Mouse (Mus musculus) MEL (cell line): ENCODE data around the gene Pitpnb.

Experiments
- CHD2 ChIP-seq: IDR thresholded peaks from 2 replicates; pipeline ENCODE4 v1.6.1; 2011; ENCODE audit warnings: low read length, improper control_type of control experiment
- CTCF ChIP-seq, 3 experiments: IDR thresholded peaks in 2 of 3; conservative IDR thresholded peaks in 1 of 3; 2 replicates each; pipeline ENCODE4 v1.5.1; 2011 to 2012; ENCODE audit warnings: low read length in 3 of 3, low read depth in 2 of 3, mild to moderate bottlenecking in 2 of 3, improper control_type of control experiment in 1 of 3, inconsistent platforms in 1 of 3, mixed read lengths in 1 of 3, moderate library complexity in 1 of 3; ENCODE audit not compliant: control insufficient read depth in 1 of 3, insufficient read depth in 1 of 3, poor library complexity in 1 of 3, severe bottlenecking in 1 of 3
- E2F4 ChIP-seq: IDR thresholded peaks from 2 replicates; pipeline ENCODE4 v1.6.1; 2011; ENCODE audit warnings: low read depth, low read length, improper control_type of control experiment, borderline replicate concordance
- EP300 ChIP-seq, 2 experiments: IDR thresholded peaks; 2 replicates each; pipeline ENCODE4 v1.6.1; 2011; ENCODE audit warnings: improper control_type of control experiment in 2 of 2, low read length in 2 of 2, low read depth in 1 of 2, mild to moderate bottlenecking in 1 of 2
- JUND ChIP-seq: IDR thresholded peaks from 2 replicates; pipeline ENCODE4 v1.6.1; 2011; ENCODE audit warnings: low read depth, mild to moderate bottlenecking, improper control_type of control experiment, low read length
- MAFK ChIP-seq: IDR thresholded peaks from 2 replicates; pipeline ENCODE4 v1.6.1; 2011; ENCODE audit warnings: low read depth, mild to moderate bottlenecking, low read length, improper control_type of control experiment, borderline replicate concordance
- MEF2A ChIP-seq: IDR thresholded peaks from 2 replicates; pipeline ENCODE4 v1.6.1; 2014; ENCODE audit warnings: low read depth, mild to moderate bottlenecking, inconsistent platforms, low read length, improper control_type of control experiment; ENCODE audit not compliant: poor library complexity, insufficient replicate concordance, severe bottlenecking; ENCODE audit errors: extremely low read depth
- NELFE ChIP-seq: IDR thresholded peaks from 2 replicates; pipeline ENCODE4 v1.6.1; 2011; ENCODE audit warnings: low read depth, low read length, improper control_type of control experiment
- POLR2A ChIP-seq, 2 experiments: IDR thresholded peaks; 2 replicates each; pipeline ENCODE4 v1.6.1; 2011 to 2012; ENCODE audit warnings: low read length in 2 of 2, mild to moderate bottlenecking in 2 of 2, control low read depth in 1 of 2, improper control_type of control experiment in 1 of 2, low read depth in 1 of 2, moderate library complexity in 1 of 2; ENCODE audit not compliant: control insufficient read depth in 1 of 2, insufficient read depth in 1 of 2, poor library complexity in 1 of 2
- SMC3 ChIP-seq: IDR thresholded peaks from 2 replicates; pipeline ENCODE4 v1.6.1; 2011; ENCODE audit warnings: low read depth, low read length, improper control_type of control experiment
- TAL1 ChIP-seq: IDR thresholded peaks from 2 replicates; pipeline ENCODE4 v1.6.1; 2012; ENCODE audit warnings: mild to moderate bottlenecking, inconsistent platforms, low read length, moderate library complexity, mixed read lengths
- USF1 ChIP-seq: IDR thresholded peaks from 2 replicates; pipeline ENCODE4 v1.6.1; 2014; ENCODE audit warnings: low read depth, mild to moderate bottlenecking, inconsistent platforms, low read length, improper control_type of control experiment, moderate library complexity
- ZC3H11A ChIP-seq: IDR thresholded peaks from 2 replicates; pipeline ENCODE4 v1.6.1; 2012; ENCODE audit warnings: low read depth, mild to moderate bottlenecking, inconsistent platforms, low read length, improper control_type of control experiment
- ZKSCAN1 ChIP-seq: IDR thresholded peaks from 2 replicates; pipeline ENCODE4 v1.6.1; 2012; ENCODE audit warnings: low read depth, mild to moderate bottlenecking, inconsistent platforms, low read length, improper control_type of control experiment, moderate library complexity

GRCm38 (mm10) chr5:111368576-111368975 lies 38.0 kb downstream of the Pitpnb start:
- TF ChIP-seq CTCF (IDR thresholded peaks at IDR 0.05 in 2 of 3, conservative IDR thresholded peaks at IDR 0.05 in 1 of 3; ENCODE audit: control insufficient read depth in 1 of 3, insufficient read depth in 1 of 3, low read depth in 2 of 3, low read length in 3 of 3, poor library complexity in 1 of 3, severe bottlenecking in 1 of 3) = no peak
- TF ChIP-seq ZKSCAN1 = no peak
- no peak for TF ChIP-seq POLR2A (IDR thresholded peaks at IDR 0.05; ENCODE audit: control insufficient read depth in 1 of 2, insufficient read depth in 1 of 2, low read depth in 1 of 2, low read length in 2 of 2, poor library complexity in 1 of 2)
- TF ChIP-seq EP300 (IDR thresholded peaks at IDR 0.05; ENCODE audit: low read depth in 1 of 2, low read length in 2 of 2) = no peak
- no peak for TF ChIP-seq SMC3
- no peak for TF ChIP-seq ZC3H11A
- no peak for TF ChIP-seq USF1
- TF ChIP-seq E2F4 = no peak
- TF ChIP-seq NELFE = no peak
- TF ChIP-seq TAL1 = no peak
- no peak for TF ChIP-seq CHD2
- TF ChIP-seq MAFK = no peak
- no peak for TF ChIP-seq MEF2A
- no peak for TF ChIP-seq JUND
